Mouse (Mus musculus) lung, postnatal 0 days (tissue): Measurements from ENCODE around the gene Cyth3.

Source experiments
- CTCF ChIP-seq: IDR thresholded peaks from 2 replicates; pipeline ENCODE4 v1.5.1; 2016; ENCODE audit warnings: antibody characterized with exemption, mild to moderate bottlenecking
- EP300 ChIP-seq: IDR thresholded peaks from 2 replicates; pipeline ENCODE4 v1.6.1; 2016; ENCODE audit warnings: antibody characterized with exemption, mild to moderate bottlenecking, control low read depth

GRCm38 (mm10) chr5:143580982-143581381 lies 41.3 kb upstream of the Cyth3 start:
- TF ChIP-seq EP300 (no peak), CTCF (no peak)
